Mouse (Mus musculus): ENCODE measurements around the gene Abl1.

GRCm38 (mm10) chr2:31789215-31789614 lies 101.0 kb downstream of the Abl1 start:
- TF ChIP-seq CTCF (IDR thresholded peaks at IDR 0.05) (no peak), POLR2A (IDR thresholded peaks at IDR 0.05; ENCODE audit: insufficient read depth, low read depth, low read length) (no peak), EP300 (IDR thresholded peaks at IDR 0.05; ENCODE audit: insufficient read depth, low read depth, low read length) (no peak)
